Mouse (Mus musculus) spleen, adult 2 months (tissue): ENCODE results near the gene Cmklr1. TPM values are rescaled to one million over a fixed set of nuclear protein-coding genes. Genes with fewer than 3 reads are reported as not detected.

Experiments
- DNase-seq, 2 experiments: peaks; one replicate each; pipeline versions ENCODE4 v3.0.0 to v3.0.0-alpha.2; 2012 to 2021; ENCODE audit warnings: low spot score in 2 of 2, low read depth in 1 of 2
- H3K27ac ChIP-seq: fragments of 200-500 bp; 2 replicates; pipeline ENCODE4 v1.5.1; 2012; ENCODE audit warnings: low read length, inconsistent platforms; ENCODE audit not compliant: insufficient read depth
- H3K27me3 ChIP-seq: fragments of 200-500 bp; 2 replicates; pipeline ENCODE4 v1.6.1; 2012; ENCODE audit warnings: mild to moderate bottlenecking, moderate library complexity, low read length, inconsistent platforms; ENCODE audit not compliant: control insufficient read depth, insufficient read depth
- H3K36me3 ChIP-seq: fragments of 200-500 bp; 2 replicates; pipeline ENCODE4 v1.6.1; 2012; ENCODE audit warnings: mild to moderate bottlenecking, low read length, inconsistent platforms; ENCODE audit not compliant: control insufficient read depth, insufficient read depth
- H3K4me1 ChIP-seq: fragments of 200-500 bp; 2 replicates; pipeline ENCODE4 v1.6.1; 2011; ENCODE audit warnings: inconsistent platforms; ENCODE audit not compliant: control insufficient read depth, insufficient read depth, insufficient read length
- H3K4me3 ChIP-seq: fragments of 200-500 bp; 2 replicates; pipeline ENCODE4 v1.5.1; 2011; ENCODE audit warnings: mild to moderate bottlenecking, inconsistent platforms; ENCODE audit not compliant: insufficient read depth, insufficient read length; ENCODE audit errors: extremely low read depth
- CTCF ChIP-seq: fragments of 200-500 bp; IDR thresholded peaks from 2 replicates; pipeline ENCODE4 v1.5.1; 2011; ENCODE audit warnings: mild to moderate bottlenecking, inconsistent platforms; ENCODE audit not compliant: insufficient read depth, insufficient read length, insufficient replicate concordance; ENCODE audit errors: extremely low read depth
- POLR2A ChIP-seq: fragments of 200-500 bp; IDR thresholded peaks from 2 replicates; pipeline ENCODE4 v1.6.1; 2011; ENCODE audit warnings: low read depth, low read length, inconsistent platforms
- WGBS: fragments of 180-500 bp; shearing (Covaris S2); methylation state at CpG from one replicate; pipeline ENCODE4 v1.1.7; 2018; 5-methylcytosine and 5-hydroxymethylcytosine counted together
- polyA plus RNA-seq: library from polyadenylated mRNA; depleted of rRNA; stranded (reverse); fragments of >200 nt; gene quantifications from 2 replicates; pipeline ENCODE4 v1.2.3, GENCODE M21; 2012

The Cmklr1 gene
- polyA plus RNA-seq, 1 experiment, result 31.7 TPM

- H3K4me1 ChIP-seq, result no peaks in the 10 kb centered on the region
- H3K36me3 ChIP-seq, result no peaks in the 10 kb centered on the region
- H3K4me3 ChIP-seq, result no peak overlapping the region
- 78% methylated on average over 5 of the region's 5 CpGs for WGBS
- no peak for TF ChIP-seq CTCF
- TF ChIP-seq POLR2A, result no peak
- no peaks in the 10 kb centered on the region for H3K27me3 ChIP-seq
- no peak overlapping the region for H3K27ac ChIP-seq
- no peak for DNase-seq
Observed at GRCm38 (mm10) chr5:113685471-113685870, 35.2 kb upstream of the Cmklr1 start.

- DNase-seq, result no peak
- Histone ChIP-seq H3K27me3 (no peaks in the 10 kb centered on the region), H3K36me3 (no peaks in the 10 kb centered on the region), H3K4me3 (no peak overlapping the region), H3K27ac (no peak overlapping the region), H3K4me1 (no peaks in the 10 kb centered on the region)
- TF ChIP-seq POLR2A, result no peak
- 66% methylated on average over 5 of the region's 5 CpGs for WGBS
Observed at GRCm38 (mm10) chr5:113683246-113683645, 33.0 kb upstream of the Cmklr1 start.

DNA sequence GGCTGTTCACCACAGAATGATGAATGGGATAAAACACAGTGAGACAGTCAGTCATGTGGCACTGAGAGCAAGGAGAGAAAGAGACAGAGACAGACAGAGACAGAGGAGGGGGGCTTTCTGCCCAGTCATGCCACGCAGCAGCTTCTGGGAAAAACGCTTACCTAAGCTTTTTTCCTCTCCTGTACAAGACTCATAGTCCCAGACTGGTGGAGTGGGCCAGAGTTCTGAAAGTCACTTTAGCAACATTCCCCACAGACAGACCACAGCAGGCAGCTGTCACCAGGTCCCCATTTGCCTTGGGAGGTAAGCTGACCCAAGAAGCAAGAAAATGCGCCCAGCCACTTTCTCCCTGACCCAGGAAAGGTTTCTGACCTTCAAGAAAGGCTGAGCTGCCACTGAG lies 32.2 kb upstream of the Cmklr1 start:
- Histone ChIP-seq H3K36me3 (no peaks in the 10 kb centered on the region), H3K4me3 (no peak overlapping the region), H3K4me1 (no peaks in the 10 kb centered on the region), H3K27me3 (no peaks in the 10 kb centered on the region), H3K27ac (no peak overlapping the region)
- no peak for DNase-seq
- WGBS, result 83% methylated on average over 3 of the region's 3 CpGs
- TF ChIP-seq POLR2A (no peak), CTCF (no peak)

- 89% methylated on average over 14 of the region's 14 CpGs for WGBS
- H3K36me3 ChIP-seq, result no peaks in the 10 kb centered on the region
- H3K27me3 ChIP-seq, result no peaks in the 10 kb centered on the region
- TF ChIP-seq POLR2A (no peak), CTCF (no peak)
- H3K4me3 ChIP-seq, result no peak overlapping the region
- H3K4me1 ChIP-seq, result no peaks in the 10 kb centered on the region
- H3K27ac ChIP-seq, result no peak overlapping the region
- no peak for DNase-seq
Observed at GRCm38 (mm10) chr5:113681219-113681618, 31.0 kb upstream of the Cmklr1 start.

GRCm38 (mm10) chr5:113679509-113679908 lies 29.3 kb upstream of the Cmklr1 start:
- no peak for TF ChIP-seq CTCF
- no peak for DNase-seq
- no peaks in the 10 kb centered on the region for H3K36me3 ChIP-seq
- 93% methylated on average over 4 of the region's 4 CpGs for WGBS
- no peak overlapping the region for H3K27ac ChIP-seq
- no peaks in the 10 kb centered on the region for H3K4me1 ChIP-seq
- no peak overlapping the region for H3K4me3 ChIP-seq
- no peaks in the 10 kb centered on the region for H3K27me3 ChIP-seq

- Histone ChIP-seq H3K27ac (no peak overlapping the region), H3K4me3 (no peak overlapping the region), H3K4me1 (no peaks in the 10 kb centered on the region), H3K27me3 (no peaks in the 10 kb centered on the region), H3K36me3 (no peaks in the 10 kb centered on the region)
- no peak for DNase-seq
- TF ChIP-seq POLR2A (no peak), CTCF (no peak)
- 82% methylated on average over 10 of the region's 10 CpGs for WGBS
Observed at GRCm38 (mm10) chr5:113678743-113679452, 28.7 kb upstream of the Cmklr1 start.

DNA sequence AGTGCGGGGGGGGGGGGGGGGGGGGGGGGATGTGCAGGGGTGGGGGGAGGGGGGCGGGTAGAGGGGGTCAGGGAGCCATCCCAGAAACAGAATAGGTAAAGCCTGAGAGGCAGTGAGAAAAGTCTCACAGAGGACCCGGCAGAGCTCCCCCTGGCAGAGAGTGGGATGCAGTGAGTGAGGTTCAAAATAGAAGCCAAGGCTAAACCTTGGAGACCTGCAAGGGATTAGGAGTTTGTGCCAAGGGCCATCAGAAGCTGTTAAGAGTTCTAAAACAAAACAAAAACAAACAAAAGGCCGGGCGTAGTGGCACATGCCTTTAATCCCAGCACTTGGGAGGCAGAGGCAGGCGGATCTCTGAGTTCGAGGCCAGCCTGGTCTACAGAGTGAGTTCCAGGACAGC lies 27.3 kb upstream of the Cmklr1 start:
- TF ChIP-seq CTCF, result no peak
- TF ChIP-seq POLR2A, result no peak
- H3K36me3 ChIP-seq, result no peaks in the 10 kb centered on the region
- DNase-seq, result no peak
- no peak overlapping the region for H3K4me3 ChIP-seq
- H3K27ac ChIP-seq, result no peak overlapping the region
- 90% methylated on average over 5 of the region's 7 CpGs for WGBS
- no peaks in the 10 kb centered on the region for H3K27me3 ChIP-seq
- H3K4me1 ChIP-seq, result peaks cover under 1% of the 10 kb centered on the region; the same call in 1 of the 2 replicates
